Mouse (Mus musculus): Measurements from ENCODE around the gene Arpp21. TPM values are rescaled to one million over a fixed set of nuclear protein-coding genes. Genes with fewer than 3 reads are reported as not detected.

Gene Arpp21
- polyA plus RNA-seq, 1 experiment from 2014 or later, result 0.82 TPM

DNA sequence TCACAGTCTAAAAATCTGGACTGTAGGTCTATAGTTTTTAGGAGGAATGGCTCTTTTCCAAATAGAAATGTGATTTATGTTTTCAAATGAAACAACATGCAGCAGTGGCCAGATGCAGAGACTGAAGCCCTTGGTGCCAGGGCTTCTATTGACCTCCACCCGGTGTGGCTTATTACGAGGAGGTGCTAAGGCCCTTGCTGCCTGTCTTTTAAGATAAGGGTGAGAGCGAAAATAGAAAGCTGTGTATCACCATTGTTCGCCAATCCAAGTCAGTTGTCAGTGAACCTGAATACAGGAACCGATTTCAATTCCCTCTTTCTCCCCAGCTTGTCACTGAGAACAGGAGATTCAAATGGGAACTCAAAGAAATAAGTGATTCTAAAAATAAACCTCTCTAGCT, 57.3 kb downstream of the Arpp21 start:
- no peak overlapping the region for H3K4me3 ChIP-seq (ENCODE audit: low read depth, low read length)
- TF ChIP-seq CTCF (IDR thresholded peaks at IDR 0.05; ENCODE audit: low read depth), result no peak
- 45% methylated on average over 5 of the region's 5 CpGs for WGBS

DNA sequence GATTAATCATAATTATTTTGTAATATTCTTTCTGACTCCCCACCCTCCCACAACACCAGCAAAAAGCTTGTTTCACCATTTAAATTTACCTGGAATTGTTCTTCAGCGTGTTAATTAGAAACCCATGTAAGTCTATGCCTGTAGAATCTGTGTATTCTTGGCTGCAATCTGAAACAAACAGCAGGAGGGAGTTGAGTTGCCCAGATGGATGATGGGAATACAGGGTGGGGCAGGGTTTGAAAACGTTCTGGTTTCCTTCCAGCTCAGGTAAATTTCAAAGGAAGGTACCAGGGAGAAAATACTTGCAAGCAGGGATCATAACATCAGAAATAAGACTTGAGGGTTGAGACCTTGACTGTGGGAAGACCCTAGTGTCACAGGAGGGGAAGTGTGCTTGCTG, 58.2 kb downstream of the Arpp21 start:
- no peaks in the 10 kb centered on the region for H3K9me3 ChIP-seq (ENCODE audit: control insufficient read depth)
- no peaks in the 10 kb centered on the region for H3K27me3 ChIP-seq (replicated peaks; ENCODE audit: control insufficient read depth, insufficient read depth, low read length)
- H3K4me1 ChIP-seq (replicated peaks; ENCODE audit: control insufficient read depth, insufficient read depth, low read length), result no peaks in the 10 kb centered on the region
- no peak overlapping the region for H3K4me2 ChIP-seq (replicated peaks; ENCODE audit: low read depth)
- H3K27ac ChIP-seq (ENCODE audit: low read depth, low read length), result no peak overlapping the region
- no peak for ATAC-seq
- no peak for TF ChIP-seq CTCF (IDR thresholded peaks at IDR 0.05; ENCODE audit: low read depth)
- no peaks in the 10 kb centered on the region for H3K36me3 ChIP-seq (ENCODE audit: control insufficient read depth, insufficient read depth)
- WGBS, result 56% methylated on average over 2 of the region's 2 CpGs
- H3K4me3 ChIP-seq (ENCODE audit: low read depth, low read length), result no peak overlapping the region
- no peak overlapping the region for H3K9ac ChIP-seq (ENCODE audit: low read depth, low read length)

More for the DNA sequence above, 57.3 kb downstream of the Arpp21 start:
- Histone ChIP-seq H3K27ac (ENCODE audit: low read depth, low read length) (no peak overlapping the region), H3K36me3 (ENCODE audit: control insufficient read depth, insufficient read depth) (no peaks in the 10 kb centered on the region), H3K4me2 (replicated peaks; ENCODE audit: low read depth) (no peak overlapping the region), H3K9me3 (ENCODE audit: control insufficient read depth) (no peaks in the 10 kb centered on the region), H3K27me3 (replicated peaks; ENCODE audit: control insufficient read depth, insufficient read depth, low read length) (no peaks in the 10 kb centered on the region), H3K9ac (ENCODE audit: low read depth, low read length) (no peak overlapping the region), H3K4me1 (replicated peaks; ENCODE audit: control insufficient read depth, insufficient read depth, low read length) (no peaks in the 10 kb centered on the region)
- no peak for ATAC-seq

DNA sequence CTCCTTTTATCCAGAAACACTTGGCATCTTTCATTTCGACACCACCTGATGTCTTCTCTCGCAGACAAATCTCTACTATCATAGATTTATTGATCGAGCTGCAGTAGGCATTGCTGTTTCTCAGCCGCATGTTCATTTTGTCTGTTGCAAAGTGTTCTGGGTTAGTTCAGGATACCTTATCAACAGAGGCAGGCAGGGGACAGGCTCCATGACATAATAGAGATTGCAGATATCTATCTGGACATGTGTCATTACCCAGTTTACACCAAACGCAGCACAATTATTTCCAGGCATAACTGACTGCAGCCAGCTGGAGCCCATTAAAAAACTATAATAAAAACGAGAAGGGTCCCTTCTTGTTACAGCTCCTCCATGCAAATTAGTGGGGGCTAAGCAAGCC, 59.4 kb downstream of the Arpp21 start:
- Histone ChIP-seq H3K36me3 (ENCODE audit: control insufficient read depth, insufficient read depth) (no peaks in the 10 kb centered on the region), H3K27me3 (replicated peaks; ENCODE audit: control insufficient read depth, insufficient read depth, low read length) (no peaks in the 10 kb centered on the region), H3K27ac (ENCODE audit: low read depth, low read length) (no peak overlapping the region), H3K9me3 (ENCODE audit: control insufficient read depth) (no peaks in the 10 kb centered on the region), H3K4me3 (ENCODE audit: low read depth, low read length) (no peak overlapping the region), H3K9ac (ENCODE audit: low read depth, low read length) (no peak overlapping the region), H3K4me2 (replicated peaks; ENCODE audit: low read depth) (no peak overlapping the region), H3K4me1 (replicated peaks; ENCODE audit: control insufficient read depth, insufficient read depth, low read length) (no peaks in the 10 kb centered on the region)
- no peak for TF ChIP-seq CTCF (IDR thresholded peaks at IDR 0.05; ENCODE audit: low read depth)
- 77% methylated on average over 6 of the region's 6 CpGs for WGBS
- no peak for ATAC-seq

DNA sequence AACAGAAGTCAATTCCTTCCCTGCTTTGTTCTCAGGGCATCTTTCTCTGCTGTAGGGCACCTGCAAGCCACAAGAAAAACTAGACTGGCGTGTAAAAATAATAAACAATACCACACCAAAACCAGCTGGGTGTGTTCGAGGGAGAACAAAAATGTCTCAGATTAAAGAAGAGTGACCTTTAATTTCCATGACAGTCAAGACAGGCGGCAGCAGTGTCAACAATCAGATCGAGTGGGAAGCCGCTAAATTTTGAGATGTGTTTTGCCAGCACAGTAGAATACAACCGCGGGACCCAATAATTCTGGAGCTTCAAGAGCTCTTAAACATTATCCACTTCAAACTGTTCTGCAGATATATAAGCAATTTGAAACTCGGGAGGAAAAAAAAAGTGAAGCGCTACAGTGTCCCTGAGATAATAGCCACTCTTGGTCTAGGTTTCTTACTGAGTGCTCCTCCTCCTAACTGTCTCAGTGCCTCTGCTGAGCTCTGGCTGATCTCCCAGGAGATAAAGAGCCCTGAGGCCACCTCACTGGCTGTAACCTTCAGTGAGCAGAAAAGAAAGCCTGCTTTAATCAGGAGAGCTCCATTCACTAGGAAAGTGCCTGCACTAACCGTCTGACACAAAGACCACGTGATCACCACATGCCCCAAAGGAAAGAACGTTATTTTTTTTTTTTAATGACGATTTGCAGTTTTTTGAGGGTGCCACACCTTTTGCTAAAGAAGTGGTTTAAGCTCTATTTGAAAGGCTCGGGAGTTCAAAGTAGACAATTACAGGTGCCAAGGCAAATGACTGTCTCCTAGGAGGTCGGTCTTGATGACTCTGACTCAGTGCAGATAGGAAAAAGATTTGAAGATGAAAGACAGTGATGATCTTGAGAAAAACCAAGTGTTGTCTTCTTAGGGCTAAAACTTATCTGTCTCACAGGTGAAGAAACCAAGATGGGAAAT, 61.1 kb downstream of the Arpp21 start:
- Histone ChIP-seq H3K36me3 (ENCODE audit: control insufficient read depth, insufficient read depth) (no peaks in the 10 kb centered on the region), H3K4me2 (replicated peaks; ENCODE audit: low read depth) (no peak overlapping the region; the same call in 1 of the 2 replicates), H3K9me3 (ENCODE audit: control insufficient read depth) (no peaks in the 10 kb centered on the region), H3K9ac (ENCODE audit: low read depth, low read length) (no peak overlapping the region), H3K4me3 (ENCODE audit: low read depth, low read length) (no peak overlapping the region), H3K4me1 (replicated peaks; ENCODE audit: control insufficient read depth, insufficient read depth, low read length) (no peaks in the 10 kb centered on the region), H3K27me3 (replicated peaks; ENCODE audit: control insufficient read depth, insufficient read depth, low read length) (no peaks in the 10 kb centered on the region), H3K27ac (ENCODE audit: low read depth, low read length) (no peak overlapping the region)
- WGBS, result 24% methylated on average over 15 of the region's 15 CpGs
- ATAC-seq, result no peak
- no peak for TF ChIP-seq CTCF (IDR thresholded peaks at IDR 0.05; ENCODE audit: low read depth)

DNA sequence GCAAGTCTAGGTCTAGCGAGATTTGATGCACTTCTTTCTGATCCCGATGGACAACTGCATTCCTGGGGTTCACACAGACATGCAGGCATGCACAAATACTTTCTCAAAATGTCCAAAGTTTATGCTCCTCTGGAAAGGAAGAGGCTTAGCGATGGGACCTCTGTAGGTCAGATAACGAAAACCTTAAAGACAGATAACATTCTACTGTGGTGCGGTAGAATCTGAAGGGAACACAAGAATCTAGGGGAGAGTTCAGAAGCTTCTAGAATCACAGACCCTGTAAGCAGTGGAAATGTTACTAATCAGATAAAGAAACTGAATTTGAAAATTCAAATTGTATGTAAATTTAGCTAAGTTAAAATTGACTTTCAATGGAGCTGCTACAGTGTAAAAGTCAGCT, 62.0 kb downstream of the Arpp21 start:
- Histone ChIP-seq H3K27ac (ENCODE audit: low read depth, low read length) (no peak overlapping the region), H3K27me3 (replicated peaks; ENCODE audit: control insufficient read depth, insufficient read depth, low read length) (no peaks in the 10 kb centered on the region), H3K4me2 (replicated peaks; ENCODE audit: low read depth) (no peak overlapping the region), H3K9me3 (ENCODE audit: control insufficient read depth) (no peaks in the 10 kb centered on the region), H3K36me3 (ENCODE audit: control insufficient read depth, insufficient read depth) (no peaks in the 10 kb centered on the region), H3K4me1 (replicated peaks; ENCODE audit: control insufficient read depth, insufficient read depth, low read length) (no peaks in the 10 kb centered on the region), H3K9ac (ENCODE audit: low read depth, low read length) (no peak overlapping the region), H3K4me3 (ENCODE audit: low read depth, low read length) (no peak overlapping the region)
- 70% methylated on average over 5 of the region's 5 CpGs for WGBS
- TF ChIP-seq CTCF (IDR thresholded peaks at IDR 0.05; ENCODE audit: low read depth), result no peak
- ATAC-seq, result no peak

DNA sequence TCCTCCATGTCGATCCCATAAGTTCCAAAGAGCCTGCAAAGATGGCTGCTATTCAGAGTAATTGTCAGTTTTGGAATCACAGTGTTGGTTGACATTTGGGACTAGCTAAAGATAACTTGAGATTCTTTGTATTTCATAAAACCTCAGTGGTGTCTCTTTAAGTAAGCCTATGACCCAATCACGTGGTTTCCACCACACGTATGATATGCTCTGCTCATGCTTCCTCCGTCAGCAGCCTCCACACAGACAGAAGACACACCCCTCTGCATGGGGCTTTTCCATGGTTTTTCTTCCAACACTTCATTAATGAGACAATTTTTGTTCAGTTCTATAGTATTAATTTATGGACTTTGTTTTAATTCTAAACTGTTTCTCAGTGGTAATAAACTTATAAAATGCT, 71.1 kb downstream of the Arpp21 start:
- TF ChIP-seq CTCF (IDR thresholded peaks at IDR 0.05; ENCODE audit: low read depth), result no peak
- H3K9ac ChIP-seq (ENCODE audit: low read depth, low read length), result no peak overlapping the region
- WGBS, result 84% methylated on average over 4 of the region's 4 CpGs
- H3K36me3 ChIP-seq (ENCODE audit: control insufficient read depth, insufficient read depth), result no peaks in the 10 kb centered on the region
- no peaks in the 10 kb centered on the region for H3K4me1 ChIP-seq (replicated peaks; ENCODE audit: control insufficient read depth, insufficient read depth, low read length)
- H3K27ac ChIP-seq (ENCODE audit: low read depth, low read length), result no peak overlapping the region
- H3K27me3 ChIP-seq (replicated peaks; ENCODE audit: control insufficient read depth, insufficient read depth, low read length), result no peaks in the 10 kb centered on the region
- H3K4me3 ChIP-seq (ENCODE audit: low read depth, low read length), result no peak overlapping the region
- H3K9me3 ChIP-seq (ENCODE audit: control insufficient read depth), result no peaks in the 10 kb centered on the region
- no peak for ATAC-seq
- H3K4me2 ChIP-seq (replicated peaks; ENCODE audit: low read depth), result no peak overlapping the region

Measured in intestine, postnatal 0 days (tissue).